Mouse (Mus musculus) ovary, postnatal 10 days (tissue): Measurements from ENCODE around the gene Eif2b2.

Experiments
- DNase-seq: peaks from one replicate; pipeline ENCODE4 v3.0.0; 2022; ENCODE audit warnings: low spot score

The Eif2b2 gene

GRCm38 (mm10) chr12:85194623-85195018 is 24.7 kb upstream of the Eif2b2 start:
- peak; percentile 77 for DNase-seq

- DNase-seq: no peak
These were observed 24.2 kb upstream of the Eif2b2 start for GRCm38 (mm10) chr12:85195086-85195485.

GRCm38 (mm10) chr12:85196191-85196590 is 23.1 kb upstream of the Eif2b2 start:
- DNase-seq: no peak

- DNase-seq: no peak
These were observed 21.9 kb upstream of the Eif2b2 start for GRCm38 (mm10) chr12:85197371-85197770.

GRCm38 (mm10) chr12:85197936-85198335 is 21.3 kb upstream of the Eif2b2 start:
- no peak for DNase-seq

- no peak for DNase-seq
These were observed 19.3 kb upstream of the Eif2b2 start for GRCm38 (mm10) chr12:85199954-85200353.

- DNase-seq: no peak
These were observed 18.1 kb upstream of the Eif2b2 start for GRCm38 (mm10) chr12:85200929-85201829.

- no peak for DNase-seq
These were observed 17.5 kb upstream of the Eif2b2 start for GRCm38 (mm10) chr12:85201830-85202147.

GRCm38 (mm10) chr12:85202191-85202590 is 17.1 kb upstream of the Eif2b2 start:
- DNase-seq: no peak

GRCm38 (mm10) chr12:85203699-85204098 is 15.6 kb upstream of the Eif2b2 start:
- no peak for DNase-seq

- DNase-seq: no peak
These were observed 15.2 kb upstream of the Eif2b2 start for GRCm38 (mm10) chr12:85204105-85204504.

GRCm38 (mm10) chr12:85205425-85205824 is 13.9 kb upstream of the Eif2b2 start:
- no peak for DNase-seq

- DNase-seq: no peak
These were observed 10.5 kb upstream of the Eif2b2 start for GRCm38 (mm10) chr12:85208687-85209199.

- no peak for DNase-seq
These were observed 4.2 kb upstream of the Eif2b2 start for GRCm38 (mm10) chr12:85215031-85215430.

- DNase-seq: no peak
These were observed 1.5 kb upstream of the Eif2b2 start for GRCm38 (mm10) chr12:85217733-85218310.

GRCm38 (mm10) chr12:85219905-85220290 is 617 bp downstream of the Eif2b2 start:
- DNase-seq: no peak

GRCm38 (mm10) chr12:85227227-85227626 is 7.9 kb downstream of the Eif2b2 start:
- DNase-seq: no peak

- DNase-seq: no peak
These were observed 8.8 kb downstream of the Eif2b2 start for GRCm38 (mm10) chr12:85227876-85228599.

- DNase-seq: no peak
These were observed 14.4 kb downstream of the Eif2b2 start for GRCm38 (mm10) chr12:85233376-85234358.

- no peak for DNase-seq
These were observed 18.3 kb downstream of the Eif2b2 start for GRCm38 (mm10) chr12:85237553-85237952.

GRCm38 (mm10) chr12:85252083-85252482 is 32.8 kb downstream of the Eif2b2 start:
- DNase-seq: no peak
